Comparison of ENCODE assay signal across 9 mouse cellular contexts in genomic region chr5:135887675-135888102, GRCm38 (mm10). TPM values are rescaled to one million over a fixed set of nuclear protein-coding genes. Genes with fewer than 3 reads are reported as not detected.
A peak's percentile ranks its signal among the peaks of the same experiment; 100 is the strongest.
DNase-seq lines count a peak whose midpoint lies in the region; ATAC-seq and TF ChIP-seq lines count a peak whose summit lies in the region.
"Had no signal": no experiment of that assay in that cellular context is flagged by ENCODE, and none has a peak within 500 bp of the region (broad histone marks: within the 10 kb centered on the region; RNA-seq: fewer than 3 reads in every experiment).

Hspb1 (plus strand) TSS chr5:135887919.

- H3K9ac ChIP-seq in liver, postnatal 0 days (replicated peaks), result no peak within 1 kb of the TSS

- H3K4me1 ChIP-seq in liver, postnatal 0 days (ENCODE audit: insufficient read depth), result no peaks in the 10 kb centered on the region; the same call in 1 of the 2 replicates

- WGBS in liver, postnatal 0 days (ENCODE audit: insufficient replicate concordance), result 2% methylated on average over 24 of the region's 24 CpGs

- peak; percentile 62 for ATAC-seq in liver, postnatal 0 days

- no peak for DNase-seq in layer of hippocampus, adult 2 months (ENCODE audit: low spot score in 2 of 2)
- DNase-seq in layer of hippocampus, postnatal 25 days (ENCODE audit: extremely low spot score in 1 of 2, low spot score in 1 of 2), result no peak
- peak; percentile 69 for DNase-seq in embryo, embryonic 11 days
- peak; percentile 97 to 98 for DNase-seq in heart, adult 18-20 months
- DNase-seq in kidney, adult 18-20 months, result peak; percentile 89
- peak; percentile 50 for DNase-seq in liver, postnatal 0 days
- DNase-seq in ovary, postnatal 14 days (ENCODE audit: low spot score), result peak; percentile 69
- DNase-seq in c-Kit-positive CD71-positive TER-119-positive erythroid progenitor cells, embryonic 14.5 days (ENCODE audit: low spot score), result no peak

- peak within 1 kb of the TSS; percentile 63 for H3K4me2 ChIP-seq in liver, postnatal 0 days (ENCODE audit: low read depth, low read length)

- H3K36me3 ChIP-seq in liver, postnatal 0 days (replicated peaks; ENCODE audit: insufficient read depth, low read length), result no peaks in the 10 kb centered on the region
- H3K36me3 ChIP-seq: G1E had no signal

- peaks cover 33% of the 10 kb centered on the region for H3K27me3 ChIP-seq in liver, postnatal 0 days (ENCODE audit: insufficient read depth, low read length)

- H3K27ac ChIP-seq in layer of hippocampus, adult 2 months, result peak within 1 kb of the TSS; percentile 39; the same call in 1 of the 2 replicates
- no peak within 1 kb of the TSS for H3K27ac ChIP-seq in liver, postnatal 0 days (ENCODE audit: low read depth)

- no peak for TF ChIP-seq EP300 in liver, postnatal 0 days (IDR thresholded peaks at IDR 0.05; ENCODE audit: low read depth)

- H3K4me3 ChIP-seq in layer of hippocampus, adult 2 months, result peak within 1 kb of the TSS; percentile 44
- peak within 1 kb of the TSS; percentile 27 for H3K4me3 ChIP-seq in liver, postnatal 0 days (ENCODE audit: low read depth, low read length)

- 0 out of 2 replicates have a peak, but pooled peaks have one; percentile 5 for TF ChIP-seq CTCF in layer of hippocampus, adult 2 months (conservative IDR thresholded peaks at IDR 0.05)
- TF ChIP-seq CTCF in liver, postnatal 0 days (IDR thresholded peaks at IDR 0.05; ENCODE audit: low read depth), result no peak

- H3K9me3 ChIP-seq in liver, postnatal 0 days (ENCODE audit: low read length), result no peaks in the 10 kb centered on the region
- H3K9me3 ChIP-seq: G1E had no signal

RNA-seq across cellular contexts. Expression of gene Hspb1, which starts in this region (rescaled TPM):
- total RNA-seq in layer of hippocampus, adult 2 months (2021), result 10 to 100 TPM; 15.4 to 16.8 TPM
- total RNA-seq in layer of hippocampus, postnatal 25 days (2021), result 10 to 100 TPM in 1 of 2 experiments, 1 to 10 TPM in 1; 7.7 to 14.4 TPM
- 100 to 1,000 TPM; 501 to 698 TPM for total RNA-seq in heart, adult 18-20 months (2021)
- 4.5 and 9.1 TPM in 2 replicates for polyA plus RNA-seq in liver, postnatal 0 days (2015; fragmentation: Nextera tagmentation; extraction: Ambion mirVana)
- total RNA-seq: G1E had no signal
- polyA plus RNA-seq: G1E had no signal

Comparison
In these comparisons a context has a peak if more than half of its experiments do, and no peak if none do; other contexts are left out.
1. RNA of gene Hspb1 (total RNA-seq): 501 to 698 TPM in heart, adult 18-20 months; 15.4 to 16.8 TPM in layer of hippocampus, adult 2 months and 7.7 to 14.4 TPM in layer of hippocampus, postnatal 25 days; every median in the first group is over 10 times any median in the second.
2. DNase-seq: peak in embryo, embryonic 11 days (single experiment), heart, adult 18-20 months (2 of 2), kidney, adult 18-20 months (single experiment), liver, postnatal 0 days (single experiment) and ovary, postnatal 14 days (single experiment); none in layer of hippocampus, adult 2 months (0 of 2), layer of hippocampus, postnatal 25 days (0 of 2) and c-Kit-positive CD71-positive TER-119-positive erythroid progenitor cells, embryonic 14.5 days (single experiment).